Mouse (Mus musculus): ENCODE measurements around the gene Gm19684. TPM values are rescaled to one million over a fixed set of nuclear protein-coding genes. Genes with fewer than 3 reads are reported as not detected.
"Not testable (repeated sequence)": the region's sequence is repeated elsewhere in the genome, so short reads cannot be mapped to it uniquely, and the experiment has no call there.

The Gm19684 gene
- polyA plus RNA-seq (2016; fragmentation: Nextera tagmentation; extraction: Ambion mirVana), result not detected in 2 replicates

DNA sequence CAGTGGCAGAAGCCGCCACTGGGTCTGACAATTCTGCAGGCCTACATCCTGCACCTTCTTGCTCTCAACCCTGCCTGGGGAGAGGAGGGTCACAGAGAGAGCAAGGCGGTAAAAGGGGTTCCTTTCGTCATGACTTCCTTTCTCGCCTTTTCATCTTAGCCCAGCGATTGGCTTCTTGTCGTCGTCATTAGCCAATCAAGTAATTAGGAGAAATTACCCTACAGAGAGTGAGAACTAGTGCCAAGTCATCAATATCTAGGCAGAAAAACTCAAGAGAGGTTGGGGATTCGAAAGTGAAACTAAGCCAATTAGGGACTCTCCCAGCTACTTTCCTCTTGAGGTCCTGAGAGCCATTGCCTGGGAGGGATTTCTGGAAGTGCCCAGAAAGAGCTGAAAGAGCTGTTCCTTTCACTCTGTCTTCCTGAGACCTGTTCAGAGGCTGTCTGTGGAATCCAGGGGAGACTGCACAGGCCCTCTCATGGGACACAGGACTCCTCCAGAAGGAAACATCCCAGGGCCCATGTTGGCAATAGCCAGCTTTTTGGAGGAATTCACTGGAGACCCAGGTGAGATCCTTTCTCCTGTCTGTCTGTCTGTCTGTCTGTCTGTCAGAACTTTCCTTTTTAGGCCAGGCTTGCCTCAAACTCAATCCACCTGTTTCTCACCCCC lies at the start of gene Gm19684:
Gm19684 (plus strand) TSS at position 327 of the 669 bp plus-strand sequence.
- WGBS, result 3% methylated on average over 8 of the region's 8 CpGs
- not testable (repeated sequence) for H3K4me3 ChIP-seq; H3K27ac ChIP-seq; H3K4me1 ChIP-seq; H3K36me3 ChIP-seq; DNase-seq (ENCODE audit: low spot score); H3K9me3 ChIP-seq (replicated peaks)
- H3K27me3 ChIP-seq (ENCODE audit: low read depth, poor library complexity, severe bottlenecking), result peaks cover 50% of the 10 kb centered on the region

DNA sequence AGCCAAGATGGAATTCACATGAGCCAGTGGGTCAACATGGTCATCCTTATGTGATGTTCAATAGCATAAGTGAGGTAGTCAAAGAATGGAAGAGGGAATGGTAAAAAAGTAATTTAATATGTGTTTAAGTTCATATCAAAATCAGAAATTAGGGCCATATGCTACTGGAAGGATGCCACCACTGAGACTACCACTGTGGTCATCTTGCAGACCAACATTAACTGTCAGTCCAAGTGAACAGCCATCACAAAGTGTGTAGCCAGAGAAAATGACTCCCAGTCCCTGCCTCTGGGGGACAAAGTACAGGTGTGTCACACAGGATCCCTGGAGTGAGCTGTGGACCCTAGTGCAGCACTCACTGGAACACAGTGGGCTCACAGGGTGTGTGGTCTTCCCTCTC lies 39.6 kb upstream of the Gm19684 start:
- H3K4me3 ChIP-seq; H3K27ac ChIP-seq; H3K36me3 ChIP-seq; H3K9me3 ChIP-seq (replicated peaks): not testable (repeated sequence)
- Histone ChIP-seq H3K27me3 (ENCODE audit: low read depth, poor library complexity, severe bottlenecking) (peaks cover 45% of the 10 kb centered on the region), H3K4me1 (peaks cover 13% of the 10 kb centered on the region)
- peak; percentile 12 for DNase-seq (ENCODE audit: low spot score)

DNA sequence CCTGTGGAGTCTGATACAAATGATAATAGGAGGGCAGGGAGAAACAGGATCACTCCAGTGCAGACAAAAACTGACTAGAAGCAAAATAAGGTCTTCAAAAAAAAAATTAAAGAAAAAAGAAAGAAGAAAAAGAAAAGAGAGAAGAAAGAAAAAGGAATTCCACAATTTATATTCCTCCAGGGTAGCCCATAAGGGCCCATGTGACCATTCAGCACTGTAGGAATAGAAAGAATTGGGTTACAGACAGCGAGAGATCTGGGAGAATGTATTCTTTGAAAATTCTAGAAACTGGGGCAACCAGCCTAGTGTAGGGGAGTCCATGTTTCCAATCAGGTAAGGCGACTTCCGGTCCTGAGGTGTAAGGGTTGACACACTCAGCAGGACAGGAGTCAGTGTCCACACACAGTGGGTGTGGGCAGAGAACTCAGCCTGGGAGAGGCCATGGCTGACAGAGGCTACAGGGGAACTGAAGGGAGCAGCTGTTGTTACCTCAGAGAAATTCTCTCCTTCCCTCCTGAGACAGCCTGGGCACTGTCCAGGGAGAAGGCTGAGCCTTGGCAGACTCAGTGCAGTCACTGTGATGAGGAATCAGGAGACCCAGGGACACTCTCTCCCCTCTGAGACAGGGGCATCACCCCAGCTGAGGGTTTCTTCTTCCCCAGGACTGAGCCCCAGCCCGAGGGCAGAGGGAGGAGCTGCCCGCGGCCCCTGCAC lies 38.8 kb upstream of the Gm19684 start:
- 28% methylated on average over 6 of the region's 6 CpGs for WGBS
- peaks cover 45% of the 10 kb centered on the region for H3K27me3 ChIP-seq (ENCODE audit: low read depth, poor library complexity, severe bottlenecking)
- peak overlapping the region; percentile 62 for H3K4me3 ChIP-seq
- not testable (repeated sequence) for H3K36me3 ChIP-seq; H3K27ac ChIP-seq; H3K9me3 ChIP-seq (replicated peaks)
- peaks cover 13% of the 10 kb centered on the region for H3K4me1 ChIP-seq
- DNase-seq (ENCODE audit: low spot score), result peak; percentile 12

DNA sequence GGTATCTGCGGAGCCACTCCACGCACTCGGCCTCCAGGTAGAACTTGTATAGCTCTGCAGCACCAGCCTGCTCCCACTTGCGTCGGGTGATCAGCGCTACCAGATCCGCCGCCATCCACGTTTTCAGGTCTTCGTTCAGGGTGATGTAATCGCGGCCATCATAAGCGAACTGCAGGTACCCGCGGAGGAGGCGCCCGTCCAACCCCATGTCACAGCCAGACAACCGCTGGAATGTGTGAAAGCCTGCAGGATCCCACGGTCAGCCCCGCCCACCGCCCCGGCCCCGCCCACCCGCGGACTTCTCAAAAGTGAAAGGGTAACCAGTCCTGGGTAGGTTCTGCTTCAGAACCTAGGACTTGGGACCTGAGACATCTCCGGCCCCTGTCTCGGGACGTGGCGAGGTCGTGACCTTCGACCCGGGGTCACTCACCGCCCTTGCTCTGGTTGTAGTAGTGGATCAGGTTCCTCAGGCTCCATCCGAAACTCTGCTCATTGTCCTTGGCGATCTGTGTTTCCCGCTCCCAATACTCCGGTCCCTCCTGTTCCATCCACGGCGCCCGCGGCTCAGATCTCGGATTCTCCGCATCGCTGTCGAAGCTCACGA lies 38.1 kb upstream of the Gm19684 start:
- DNase-seq (ENCODE audit: low spot score), result peak; percentile 76
- Histone ChIP-seq H3K9me3 (replicated peaks) (no peaks in the 10 kb centered on the region), H3K27me3 (ENCODE audit: low read depth, poor library complexity, severe bottlenecking) (peaks cover 45% of the 10 kb centered on the region), H3K4me1 (peaks cover 13% of the 10 kb centered on the region), H3K27ac (peak overlapping the region; percentile 78), H3K36me3 (no peaks in the 10 kb centered on the region), H3K4me3 (peak overlapping the region; percentile 62)
- 1% methylated on average over 46 of the region's 46 CpGs for WGBS

DNA sequence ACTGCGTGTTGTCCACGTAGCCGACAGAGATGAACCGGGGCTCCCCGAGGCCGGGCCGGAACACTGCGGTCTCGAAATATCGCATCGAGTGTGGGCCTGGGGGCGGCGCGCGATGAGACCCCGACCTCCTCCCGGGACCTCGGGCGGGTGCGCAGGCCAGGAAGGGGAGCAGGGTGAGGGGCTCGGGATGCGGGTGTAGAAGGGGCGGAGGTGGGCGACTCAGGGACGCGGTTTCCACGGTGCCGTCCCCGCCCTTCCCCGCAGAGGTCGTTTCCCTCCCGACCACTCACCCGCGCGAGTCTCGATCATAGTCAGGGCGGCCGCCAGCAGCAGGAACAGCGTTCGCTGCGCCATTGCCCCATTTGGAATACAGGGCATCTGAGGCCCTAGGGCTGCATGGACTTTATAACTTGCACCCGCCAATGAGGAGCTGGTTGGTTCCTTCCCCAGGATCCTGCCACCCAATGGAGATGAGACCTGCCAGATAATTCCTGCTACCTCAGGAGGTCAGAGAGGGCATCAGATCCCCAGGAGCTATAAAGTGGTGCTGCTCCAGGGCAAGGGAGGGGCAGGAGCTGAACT lies 37.5 kb upstream of the Gm19684 start:
- Histone ChIP-seq H3K27ac (peak overlapping the region; percentile 78), H3K4me1 (peaks cover 13% of the 10 kb centered on the region), H3K4me3 (peak overlapping the region; percentile 62), H3K27me3 (ENCODE audit: low read depth, poor library complexity, severe bottlenecking) (peaks cover 45% of the 10 kb centered on the region), H3K9me3 (replicated peaks) (no peaks in the 10 kb centered on the region), H3K36me3 (no peaks in the 10 kb centered on the region)
- no peak for DNase-seq (ENCODE audit: low spot score)
- under 1% methylated on average over 42 of the region's 42 CpGs for WGBS

DNA sequence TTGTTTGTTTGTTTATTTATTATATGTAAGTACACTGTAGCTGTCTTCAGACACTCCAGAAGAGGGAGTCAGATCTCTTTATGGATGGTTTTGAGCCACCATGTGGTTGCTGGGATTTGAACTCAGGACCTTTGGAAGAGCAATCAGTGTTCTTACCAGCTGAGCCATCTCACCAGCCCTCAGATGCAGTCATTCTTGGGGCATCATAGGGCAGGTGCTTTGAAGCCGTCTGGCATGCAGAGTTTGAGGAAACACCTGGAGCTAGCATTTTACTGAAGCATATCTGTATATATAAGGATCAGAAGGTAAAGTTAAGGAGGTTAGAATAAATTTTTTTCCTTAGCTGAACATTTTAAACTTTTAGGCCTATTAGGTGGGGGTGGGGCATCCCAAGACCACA lies 35.5 kb upstream of the Gm19684 start:
- WGBS, result 90% methylated on average over 1 of the region's 1 CpGs
- not testable (repeated sequence) for H3K9me3 ChIP-seq (replicated peaks); H3K36me3 ChIP-seq; DNase-seq (ENCODE audit: low spot score); H3K27ac ChIP-seq; H3K4me3 ChIP-seq
- Histone ChIP-seq H3K4me1 (peaks cover 13% of the 10 kb centered on the region), H3K27me3 (ENCODE audit: low read depth, poor library complexity, severe bottlenecking) (peaks cover 45% of the 10 kb centered on the region)

DNA sequence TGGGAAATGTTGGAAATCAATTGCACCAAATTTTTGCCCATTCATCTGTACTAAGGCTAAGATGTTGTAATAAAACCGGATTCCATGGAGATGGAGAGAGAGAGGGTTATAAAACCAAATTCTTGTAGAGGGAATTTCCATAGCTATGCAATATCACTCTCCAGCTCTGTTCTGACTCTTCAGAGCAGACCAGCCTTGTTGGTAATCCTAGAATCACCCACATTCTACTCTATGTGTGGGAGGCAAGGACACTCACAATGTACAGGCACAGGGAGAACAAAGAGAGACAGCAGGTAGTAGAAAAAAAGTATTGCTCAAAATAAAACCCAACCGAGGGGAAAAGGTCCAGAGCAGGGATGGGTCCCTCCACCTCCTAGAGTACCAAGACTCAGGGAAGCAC lies 29.5 kb upstream of the Gm19684 start:
- not testable (repeated sequence) for H3K9me3 ChIP-seq (replicated peaks); H3K27me3 ChIP-seq (ENCODE audit: low read depth, poor library complexity, severe bottlenecking); H3K4me1 ChIP-seq; H3K36me3 ChIP-seq; H3K27ac ChIP-seq; DNase-seq (ENCODE audit: low spot score); H3K4me3 ChIP-seq
- WGBS, result no CpG with 5 or more reads among the region's 2 CpGs

DNA sequence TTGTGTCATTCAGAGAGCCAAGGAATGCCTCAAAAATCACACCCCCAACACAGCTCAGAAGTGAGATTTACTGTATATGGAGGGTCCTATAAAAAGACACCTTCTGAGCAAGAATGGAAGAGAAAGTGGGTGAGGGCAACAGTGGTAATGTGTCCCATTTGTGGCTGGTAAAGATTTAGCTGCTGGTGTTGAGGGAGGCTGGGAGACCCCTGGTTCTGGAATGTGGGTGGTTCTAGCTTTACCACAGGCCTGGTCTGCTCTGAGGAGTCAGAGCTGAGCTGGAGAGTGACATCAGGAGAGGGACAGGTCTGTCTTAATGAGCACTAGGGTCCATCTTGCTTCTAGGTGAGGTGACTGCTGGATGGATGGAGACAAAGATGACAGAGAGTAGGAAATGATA lies 29.0 kb upstream of the Gm19684 start:
- not testable (repeated sequence) for DNase-seq (ENCODE audit: low spot score); H3K4me1 ChIP-seq; H3K36me3 ChIP-seq; H3K9me3 ChIP-seq (replicated peaks); H3K4me3 ChIP-seq; H3K27ac ChIP-seq; H3K27me3 ChIP-seq (ENCODE audit: low read depth, poor library complexity, severe bottlenecking)

DNA sequence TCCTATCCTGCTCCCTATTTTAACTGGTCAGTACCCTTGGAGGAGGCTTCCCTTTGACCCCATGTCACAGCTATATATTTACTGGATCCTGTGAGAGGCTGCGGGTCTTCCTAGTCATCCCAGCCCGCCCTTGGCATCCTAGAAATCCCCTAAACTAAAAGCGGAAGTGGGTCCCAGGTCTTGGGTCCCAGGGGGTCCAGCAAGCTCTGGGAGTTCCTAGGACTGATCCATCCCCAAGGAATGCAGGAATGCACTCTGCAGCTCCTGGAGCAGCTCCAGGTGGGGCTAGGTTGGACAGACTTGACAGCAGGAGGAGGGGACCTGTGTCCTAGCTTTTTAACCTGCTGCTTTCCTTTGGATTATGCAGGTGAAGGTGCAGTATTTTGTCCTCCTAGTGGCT lies 27.5 kb upstream of the Gm19684 start:
- no peaks in the 10 kb centered on the region for H3K4me1 ChIP-seq
- H3K27me3 ChIP-seq (ENCODE audit: low read depth, poor library complexity, severe bottlenecking), result no peaks in the 10 kb centered on the region
- no peak for DNase-seq (ENCODE audit: low spot score)
- H3K9me3 ChIP-seq (replicated peaks), result no peaks in the 10 kb centered on the region
- no peak overlapping the region for H3K27ac ChIP-seq
- 28% methylated on average over 3 of the region's 3 CpGs for WGBS
- H3K36me3 ChIP-seq, result no peaks in the 10 kb centered on the region
- H3K4me3 ChIP-seq, result no peak overlapping the region

DNA sequence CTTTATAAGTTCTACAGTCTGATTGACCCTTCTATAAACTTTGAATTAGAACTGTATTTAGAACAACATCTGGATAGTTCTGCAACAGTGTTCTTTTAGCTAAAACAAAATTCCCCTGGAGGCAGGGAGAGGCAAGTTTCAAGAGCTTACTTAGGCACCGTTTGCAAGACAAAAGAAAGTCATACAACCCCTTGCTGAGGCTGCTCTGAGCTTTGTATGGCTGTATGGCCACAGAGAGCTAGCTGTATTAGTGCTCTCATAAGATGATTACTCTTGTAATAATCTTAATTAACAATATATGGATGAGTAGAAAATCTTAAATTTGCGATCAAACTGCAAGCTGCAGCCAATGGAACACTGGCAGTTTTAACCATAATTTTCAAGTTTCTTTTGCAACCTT lies 21.9 kb upstream of the Gm19684 start:
- not testable (repeated sequence) for H3K27me3 ChIP-seq (ENCODE audit: low read depth, poor library complexity, severe bottlenecking)

DNA sequence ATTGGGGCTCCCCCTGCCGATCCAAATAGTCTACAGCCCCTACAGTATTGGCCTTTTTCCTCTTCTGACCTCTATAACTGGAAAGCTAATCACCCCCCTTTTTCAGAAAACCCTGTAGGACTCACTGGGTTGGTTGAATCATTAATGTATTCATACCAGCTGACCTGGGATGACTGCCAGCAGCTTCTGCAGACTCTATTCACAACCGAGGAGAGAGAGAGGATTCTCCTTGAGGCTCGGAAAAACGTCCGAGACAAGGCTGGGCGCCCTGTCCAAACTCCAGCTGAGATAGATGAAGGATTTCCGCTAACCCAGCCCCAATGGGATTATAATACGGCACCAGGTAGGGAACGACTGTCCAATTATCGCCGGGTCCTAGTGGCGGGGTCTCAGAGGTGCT lies 19.4 kb upstream of the Gm19684 start:
- H3K27ac ChIP-seq; H3K9me3 ChIP-seq (replicated peaks); H3K4me1 ChIP-seq; H3K4me3 ChIP-seq; H3K27me3 ChIP-seq (ENCODE audit: low read depth, poor library complexity, severe bottlenecking); H3K36me3 ChIP-seq; DNase-seq (ENCODE audit: low spot score): not testable (repeated sequence)
- WGBS, result 97% methylated on average over 12 of the region's 12 CpGs

More for the DNA sequence above, 21.9 kb upstream of the Gm19684 start:
- H3K36me3 ChIP-seq; H3K4me1 ChIP-seq; H3K27ac ChIP-seq; DNase-seq (ENCODE audit: low spot score); H3K9me3 ChIP-seq (replicated peaks); H3K4me3 ChIP-seq: not testable (repeated sequence)
- 77% methylated on average over 2 of the region's 2 CpGs for WGBS

DNA sequence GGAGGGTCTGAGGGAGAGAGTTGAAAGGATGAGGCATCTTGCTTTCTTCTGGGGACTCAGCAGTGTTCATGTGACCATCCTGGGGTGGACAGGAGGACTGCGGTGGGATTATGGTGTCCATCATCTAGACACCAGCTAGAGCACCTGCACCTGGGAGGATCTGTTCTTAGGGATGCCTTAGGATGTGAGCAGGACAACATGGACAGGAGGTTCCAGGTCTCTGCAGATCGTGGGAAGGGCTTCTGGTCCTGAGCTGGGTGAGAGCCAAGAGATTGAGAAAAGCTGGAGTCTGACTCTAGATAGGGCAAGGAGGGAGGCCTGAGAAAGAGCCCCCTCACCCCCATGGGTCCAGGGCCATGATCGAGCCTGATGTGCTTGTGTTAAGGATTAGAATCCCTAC lies 11.3 kb upstream of the Gm19684 start:
- H3K4me3 ChIP-seq; DNase-seq (ENCODE audit: low spot score); H3K9me3 ChIP-seq (replicated peaks); H3K4me1 ChIP-seq; H3K36me3 ChIP-seq; H3K27ac ChIP-seq: not testable (repeated sequence)
- 58% methylated on average over 3 of the region's 3 CpGs for WGBS
- H3K27me3 ChIP-seq (ENCODE audit: low read depth, poor library complexity, severe bottlenecking), result peaks cover 52% of the 10 kb centered on the region

All from limb, embryonic 10.5 days (tissue).